Mouse (Mus musculus) limb, embryonic 11.5 days (tissue): Measurements from ENCODE around the gene Sipa1l3. TPM values are rescaled to one million over a fixed set of nuclear protein-coding genes. Genes with fewer than 3 reads are reported as not detected.

Experiments
- ATAC-seq: fragments of 200-750 bp; cut with Nextera tagmentation; 2 replicates; pipeline ENCODE4 v1.8.0; 2017; ENCODE audit warnings: low read depth; ENCODE audit not compliant: insufficient number of reproducible peaks, low FRiP score, low TSS enrichment
- DNase-seq: peaks from one replicate; pipeline ENCODE4 v3.0.0-alpha.2; 2015; ENCODE audit warnings: low spot score
- H3K27ac ChIP-seq: fragments of 300-500 bp; sonication (generic); replicated peaks from 2 replicates; pipeline ENCODE4 v1.5.1; 2014; ENCODE audit warnings: low read depth, mild to moderate bottlenecking, low read length
- H3K27me3 ChIP-seq: fragments of 300-500 bp; sonication (generic); 2 replicates; pipeline ENCODE4 v1.6.1; 2014; ENCODE audit warnings: mild to moderate bottlenecking, low read length, mixed read lengths; ENCODE audit not compliant: control insufficient read depth, insufficient read depth
- H3K36me3 ChIP-seq: fragments of 300-500 bp; sonication (generic); 2 replicates; pipeline ENCODE4 v1.6.1; 2014; ENCODE audit warnings: mild to moderate bottlenecking, low read length, moderate library complexity, mixed read lengths; ENCODE audit not compliant: control insufficient read depth, insufficient read depth
- H3K4me1 ChIP-seq: fragments of 300-500 bp; sonication (generic); 2 replicates; pipeline ENCODE4 v1.6.1; 2014; ENCODE audit warnings: low read length, mixed read lengths; ENCODE audit not compliant: control insufficient read depth, insufficient read depth
- H3K4me2 ChIP-seq: fragments of 300-500 bp; sonication (generic); 2 replicates; pipeline ENCODE4 v1.6.1; 2014; ENCODE audit warnings: low read depth, mild to moderate bottlenecking, moderate library complexity; ENCODE audit not compliant: severe bottlenecking
- H3K4me3 ChIP-seq: fragments of 300-500 bp; sonication (generic); 2 replicates; pipeline ENCODE4 v1.5.1; 2014; ENCODE audit warnings: low read depth, low read length
- H3K9ac ChIP-seq: fragments of 300-500 bp; sonication (generic); 2 replicates; pipeline ENCODE4 v1.6.1; 2014; ENCODE audit warnings: mild to moderate bottlenecking, low read length
- H3K9me3 ChIP-seq: fragments of 300-500 bp; sonication (generic); 2 replicates; pipeline ENCODE4 v1.6.1; 2016; ENCODE audit warnings: low read length; ENCODE audit not compliant: control insufficient read depth
- WGBS: fragments of 180-500 bp; shearing (Covaris S2); extraction: QIAGEN DNeasy Blood & Tissue Kit; methylation state at CpG from one replicate; pipeline ENCODE4 v1.1.7; 2014; 5-methylcytosine and 5-hydroxymethylcytosine counted together
- polyA plus RNA-seq: library from polyadenylated mRNA; unstranded; fragments of >200 nt; fragmentation: Nextera tagmentation; extraction: Ambion mirVana; gene quantifications from 2 replicates; pipeline ENCODE4 v1.2.1, GENCODE M21; 2014

Gene Sipa1l3
- polyA plus RNA-seq, 1 experiment from 2014 or later = 12.1 TPM

DNA sequence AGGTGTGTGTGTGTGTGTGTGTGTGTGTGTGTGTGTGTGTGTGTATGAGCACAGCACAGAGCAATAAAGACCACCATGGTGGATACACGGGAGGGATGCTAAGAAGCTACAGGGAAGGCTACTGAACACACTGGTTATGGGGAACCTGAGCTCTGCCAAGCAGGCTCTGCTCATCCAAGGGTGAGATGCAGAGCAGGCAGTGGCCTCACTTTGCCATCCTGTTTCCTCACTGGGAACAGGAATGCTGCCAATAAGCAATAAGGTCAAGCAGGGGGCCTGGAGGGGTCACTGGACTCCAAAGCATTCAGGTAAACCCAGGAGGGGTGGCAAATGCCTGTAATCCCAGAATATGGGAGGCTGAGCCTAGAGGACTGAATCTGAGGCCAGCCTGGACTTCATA lies 25.4 kb downstream of the Sipa1l3 start:
- no peak overlapping the region for H3K4me3 ChIP-seq
- DNase-seq (no peak), ATAC-seq (no peak)
- H3K36me3 ChIP-seq = no peaks in the 10 kb centered on the region
- H3K27ac ChIP-seq = no peak overlapping the region
- 61% methylated on average over 1 of the region's 1 CpGs for WGBS
- no peak overlapping the region for H3K9ac ChIP-seq
- no peak overlapping the region for H3K4me2 ChIP-seq
- H3K27me3 ChIP-seq = no peaks in the 10 kb centered on the region
- H3K9me3 ChIP-seq = no peaks in the 10 kb centered on the region; the same call in 1 of the 2 replicates
- peaks cover 19% of the 10 kb centered on the region for H3K4me1 ChIP-seq

DNA sequence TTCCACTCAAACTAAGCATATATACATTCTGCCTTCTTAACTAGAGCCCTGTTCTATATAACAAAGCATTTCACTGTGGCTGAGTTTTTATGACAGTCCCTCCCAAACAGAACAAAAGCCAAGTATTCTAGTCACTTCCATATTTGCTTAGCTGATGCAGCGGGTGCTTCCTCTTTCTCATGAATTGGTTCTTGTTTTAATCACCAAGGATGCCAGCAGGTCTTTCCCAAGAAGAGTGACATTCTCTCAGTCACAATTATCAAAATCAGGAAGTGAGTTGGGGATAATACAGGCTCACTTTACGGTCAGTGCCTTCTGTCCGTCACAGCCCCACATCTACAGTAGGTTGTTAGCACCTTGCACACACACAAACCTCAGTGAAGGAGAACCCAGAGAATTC lies 26.6 kb downstream of the Sipa1l3 start:
- Histone ChIP-seq H3K27me3 (no peaks in the 10 kb centered on the region), H3K4me2 (no peak overlapping the region), H3K27ac (no peak overlapping the region), H3K36me3 (no peaks in the 10 kb centered on the region), H3K4me1 (peaks cover 19% of the 10 kb centered on the region), H3K4me3 (no peak overlapping the region), H3K9ac (no peak overlapping the region), H3K9me3 (no peaks in the 10 kb centered on the region; the same call in 1 of the 2 replicates)
- 79% methylated on average over 3 of the region's 3 CpGs for WGBS
- DNase-seq (no peak), ATAC-seq (no peak)

DNA sequence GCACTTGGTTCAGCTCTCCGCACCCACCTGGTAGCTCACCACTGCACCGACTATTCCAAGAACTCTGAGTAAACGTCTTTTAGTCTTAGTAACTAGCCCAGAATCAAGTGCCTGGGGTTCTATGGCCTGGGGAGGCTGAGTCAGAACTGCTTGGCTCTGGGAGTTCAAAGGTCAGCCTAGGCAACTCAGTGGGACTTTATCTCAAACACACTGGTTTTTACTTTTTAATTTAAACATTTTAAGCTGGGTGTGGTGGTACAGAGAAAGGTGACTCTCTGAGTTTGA lies 27.0 kb downstream of the Sipa1l3 start:
- Histone ChIP-seq H3K27me3 (no peaks in the 10 kb centered on the region), H3K9ac (no peak overlapping the region), H3K4me3 (no peak overlapping the region), H3K9me3 (no peaks in the 10 kb centered on the region; the same call in 1 of the 2 replicates), H3K27ac (no peak overlapping the region), H3K4me1 (peaks cover 16% of the 10 kb centered on the region), H3K36me3 (no peaks in the 10 kb centered on the region), H3K4me2 (no peak overlapping the region)
- WGBS = 79% methylated on average over 3 of the region's 3 CpGs
- no peak for DNase-seq
- ATAC-seq = no peak

DNA sequence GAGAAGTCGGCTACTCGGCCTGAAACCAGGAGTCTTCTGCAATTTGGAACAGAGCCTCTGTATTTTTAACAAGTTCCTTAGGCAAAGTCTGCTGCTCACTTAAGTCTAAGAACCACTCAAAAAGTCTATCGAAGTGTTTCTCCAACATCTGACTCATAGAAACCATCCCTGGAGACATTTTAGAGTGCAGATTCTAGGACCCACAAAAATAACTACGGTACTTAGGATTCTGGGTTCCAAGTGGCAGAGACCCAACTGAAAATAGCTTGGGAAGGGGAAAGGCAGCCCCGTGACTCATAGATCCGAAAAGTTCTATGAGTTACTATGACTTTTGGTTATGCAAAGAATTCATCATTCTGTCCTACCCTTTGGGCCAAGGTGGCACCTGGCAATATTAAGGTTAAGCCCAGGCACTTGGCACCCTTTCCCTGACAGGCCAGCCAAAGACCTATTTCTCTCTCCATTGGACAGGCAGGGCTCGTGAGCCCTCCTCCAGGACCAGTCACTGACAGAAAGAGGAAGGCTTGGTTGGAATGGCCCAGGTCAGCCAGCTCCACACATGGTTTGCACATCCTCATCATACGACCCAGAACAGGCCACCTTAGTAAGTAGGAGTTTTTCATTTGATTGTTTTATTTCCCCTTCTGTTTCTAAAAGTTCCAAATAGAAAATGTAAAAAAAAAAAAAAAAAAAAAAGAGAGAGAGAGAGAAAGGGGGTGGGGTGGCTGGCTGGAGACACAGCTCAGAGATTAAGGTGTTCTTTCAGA lies 27.6 kb downstream of the Sipa1l3 start:
- H3K27me3 ChIP-seq = no peaks in the 10 kb centered on the region
- ATAC-seq (no peak), DNase-seq (no peak)
- no peak overlapping the region for H3K9ac ChIP-seq
- H3K27ac ChIP-seq = no peak overlapping the region
- no peaks in the 10 kb centered on the region; the same call in 1 of the 2 replicates for H3K9me3 ChIP-seq
- H3K4me2 ChIP-seq = no peak overlapping the region
- no peak overlapping the region for H3K4me3 ChIP-seq
- H3K4me1 ChIP-seq = peaks cover 15% of the 10 kb centered on the region
- WGBS = 82% methylated on average over 8 of the region's 8 CpGs
- no peaks in the 10 kb centered on the region for H3K36me3 ChIP-seq

DNA sequence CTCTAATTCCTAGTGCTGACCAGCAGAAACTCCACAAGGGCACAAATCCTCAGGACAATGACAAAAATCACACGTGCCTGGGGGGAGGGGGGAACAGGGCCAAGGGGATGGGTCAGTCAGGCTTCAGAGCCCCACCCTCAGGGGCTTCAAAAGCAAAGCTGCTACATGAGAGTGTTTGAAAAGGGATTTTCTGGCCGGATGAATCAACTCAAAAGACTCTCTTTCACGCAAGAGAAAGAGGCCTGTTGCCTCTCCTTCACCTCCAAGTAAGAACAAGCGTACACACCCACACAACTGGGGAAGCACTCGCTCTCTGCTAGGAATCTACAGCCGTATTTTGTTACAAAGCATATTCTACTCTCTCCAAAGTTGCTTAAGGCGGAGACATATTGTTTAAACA lies 28.6 kb downstream of the Sipa1l3 start:
- H3K4me1 ChIP-seq = peaks cover 15% of the 10 kb centered on the region
- H3K9ac ChIP-seq = no peak overlapping the region
- no peak overlapping the region for H3K4me2 ChIP-seq
- 48% methylated on average over 7 of the region's 7 CpGs for WGBS
- no peaks in the 10 kb centered on the region; the same call in 1 of the 2 replicates for H3K9me3 ChIP-seq
- H3K27me3 ChIP-seq = no peaks in the 10 kb centered on the region
- no peak for ATAC-seq
- DNase-seq = no peak
- no peak overlapping the region for H3K4me3 ChIP-seq
- no peaks in the 10 kb centered on the region for H3K36me3 ChIP-seq
- H3K27ac ChIP-seq = no peak overlapping the region

DNA sequence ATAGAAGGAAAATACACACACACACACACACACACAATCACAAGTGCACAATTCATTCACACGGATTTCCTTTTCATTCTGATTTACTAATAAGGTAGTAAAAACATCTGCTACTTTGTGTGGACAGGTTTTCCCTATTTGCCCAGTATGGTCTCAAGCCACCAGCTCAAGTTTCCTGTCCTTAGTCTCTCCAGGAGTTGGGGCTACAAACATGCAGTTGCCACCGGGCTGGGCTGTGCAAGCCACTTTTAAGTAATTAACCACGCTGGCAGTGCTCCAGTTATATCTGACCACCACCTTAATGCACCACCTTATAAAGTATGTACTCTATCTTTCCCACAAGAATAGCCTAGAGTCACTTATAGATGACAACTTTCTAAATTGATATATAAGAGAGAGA lies 29.1 kb downstream of the Sipa1l3 start:
- no peak overlapping the region for H3K27ac ChIP-seq
- no peak overlapping the region for H3K4me3 ChIP-seq
- ATAC-seq = no peak
- H3K27me3 ChIP-seq = no peaks in the 10 kb centered on the region
- H3K4me2 ChIP-seq = no peak overlapping the region
- no peaks in the 10 kb centered on the region for H3K36me3 ChIP-seq
- WGBS = 23% methylated on average over 3 of the region's 3 CpGs
- H3K9ac ChIP-seq = no peak overlapping the region
- no peaks in the 10 kb centered on the region; the same call in 1 of the 2 replicates for H3K9me3 ChIP-seq
- peaks cover 17% of the 10 kb centered on the region for H3K4me1 ChIP-seq
- no peak for DNase-seq

DNA sequence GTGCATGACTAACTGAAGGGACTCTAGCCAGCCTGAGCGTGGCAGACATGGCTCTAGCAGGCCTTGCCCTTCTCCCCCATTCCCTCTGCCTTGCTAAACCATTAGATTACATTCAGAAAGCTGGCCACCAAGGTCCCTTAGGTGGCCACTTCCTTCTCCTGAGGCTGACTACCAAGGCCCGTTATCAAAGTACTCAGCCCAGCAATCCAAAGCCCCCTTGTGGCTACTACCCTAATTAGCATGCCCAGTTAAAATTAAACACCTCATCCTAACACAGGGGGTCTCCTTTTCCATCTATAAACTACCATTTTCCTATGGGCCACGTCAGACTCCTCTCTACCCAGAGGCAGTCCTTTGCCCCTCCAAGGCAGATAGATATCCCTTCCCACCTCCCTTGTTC lies 31.7 kb downstream of the Sipa1l3 start:
- H3K4me1 ChIP-seq = peaks cover 34% of the 10 kb centered on the region
- no peaks in the 10 kb centered on the region for H3K9me3 ChIP-seq
- H3K9ac ChIP-seq = no peak overlapping the region
- no peaks in the 10 kb centered on the region for H3K36me3 ChIP-seq
- H3K4me2 ChIP-seq = no peak overlapping the region
- H3K27ac ChIP-seq = no peak overlapping the region
- H3K4me3 ChIP-seq = no peak overlapping the region
- ATAC-seq = no peak
- WGBS = 63% methylated on average over 3 of the region's 3 CpGs
- DNase-seq = no peak
- no peaks in the 10 kb centered on the region for H3K27me3 ChIP-seq

DNA sequence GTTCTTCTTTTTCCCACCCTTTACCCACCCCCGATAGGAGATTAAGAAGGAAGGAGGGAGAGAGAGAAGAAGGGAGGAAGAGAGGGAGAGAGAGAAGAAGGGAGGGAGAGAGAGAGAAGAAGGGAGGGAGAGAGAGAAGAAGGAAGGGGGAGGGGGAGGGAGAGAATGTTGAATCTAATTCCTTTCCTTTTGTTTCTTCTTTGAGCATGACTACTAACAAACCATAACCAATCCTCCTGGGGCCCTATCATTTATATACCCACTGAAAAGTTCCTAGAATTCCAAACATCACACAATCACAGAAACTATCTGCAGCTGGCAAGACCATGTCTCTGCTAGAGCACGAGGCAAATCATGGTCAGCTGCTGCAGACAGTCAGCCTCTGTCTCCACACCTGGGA lies 32.7 kb downstream of the Sipa1l3 start:
- no peaks in the 10 kb centered on the region for H3K9me3 ChIP-seq
- no peak for DNase-seq
- 81% methylated on average over 2 of the region's 2 CpGs for WGBS
- no peak overlapping the region for H3K4me2 ChIP-seq
- peaks cover 43% of the 10 kb centered on the region for H3K4me1 ChIP-seq
- no peaks in the 10 kb centered on the region for H3K36me3 ChIP-seq
- H3K27me3 ChIP-seq = no peaks in the 10 kb centered on the region
- no peak for ATAC-seq
- no peak overlapping the region for H3K9ac ChIP-seq
- H3K27ac ChIP-seq = no peak overlapping the region
- H3K4me3 ChIP-seq = no peak overlapping the region

DNA sequence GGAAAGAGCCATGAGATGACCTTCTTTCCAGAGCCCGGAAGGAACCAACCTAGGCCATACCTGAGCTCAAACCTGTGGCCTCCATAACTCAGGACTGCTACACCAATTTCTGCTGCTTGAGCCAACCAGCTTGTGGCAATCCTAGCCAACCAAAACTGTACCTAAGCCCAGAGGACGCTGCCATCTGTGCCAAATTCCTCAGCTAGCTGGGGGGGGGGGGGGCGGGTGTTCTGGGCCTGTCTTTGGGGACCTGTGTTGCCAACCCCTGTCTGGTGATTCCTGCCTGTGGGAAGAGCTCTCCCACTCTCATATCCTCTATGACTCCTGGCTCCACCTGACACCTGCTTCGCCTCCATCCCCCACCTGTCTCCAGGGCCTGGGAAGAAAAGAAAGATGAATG lies 34.9 kb downstream of the Sipa1l3 start:
- Histone ChIP-seq H3K27ac (no peak overlapping the region), H3K4me2 (no peak overlapping the region), H3K4me3 (no peak overlapping the region), H3K27me3 (no peaks in the 10 kb centered on the region), H3K36me3 (no peaks in the 10 kb centered on the region), H3K4me1 (peaks cover 35% of the 10 kb centered on the region), H3K9me3 (no peaks in the 10 kb centered on the region), H3K9ac (no peak overlapping the region)
- DNase-seq (no peak), ATAC-seq (no peak)
- WGBS = 92% methylated on average over 4 of the region's 4 CpGs
